ENCODE assay signal across 9 mouse cellular contexts in the genomic region with DNA sequence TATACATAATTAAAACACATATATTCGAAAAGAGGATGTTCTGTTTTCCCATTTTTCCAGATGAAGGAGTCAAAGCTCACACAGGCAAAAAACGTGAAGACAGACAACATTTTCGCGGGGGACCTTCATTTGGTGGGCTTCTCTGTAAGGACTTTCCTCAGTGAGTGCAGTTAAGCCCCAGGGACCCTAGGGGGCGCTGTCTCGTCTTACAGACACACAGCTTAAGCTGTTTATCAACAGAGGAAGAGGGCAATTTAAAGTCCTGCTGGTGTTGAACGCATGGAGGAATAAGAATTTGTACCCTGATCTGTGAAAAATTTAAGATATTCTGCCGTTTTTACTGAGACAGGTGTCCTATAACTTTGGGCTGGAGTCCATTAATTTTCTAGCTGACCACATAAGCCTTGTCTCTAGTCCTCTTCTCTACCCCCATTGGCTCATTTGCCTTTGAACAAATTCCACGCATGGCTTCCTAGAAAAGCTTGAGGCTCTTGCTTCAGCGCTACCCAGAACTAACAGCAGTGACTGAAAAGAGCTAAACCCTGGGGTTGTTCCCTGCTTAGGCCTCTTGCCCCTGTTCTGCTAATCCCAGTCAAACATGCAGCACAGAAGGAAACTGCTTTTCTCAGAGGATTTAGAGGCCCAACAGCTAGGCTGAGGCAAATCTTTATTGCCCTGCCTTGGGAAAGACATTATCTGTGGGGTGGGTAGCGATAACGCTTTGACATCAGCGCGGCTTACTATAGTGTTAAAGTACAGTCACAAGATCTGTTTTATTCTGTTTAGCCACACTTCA.
A peak's percentile ranks its signal among the peaks of the same experiment; 100 is the strongest.
DNase-seq lines count a peak whose midpoint lies in the region; ATAC-seq and TF ChIP-seq lines count a peak whose summit lies in the region.
"Had no signal": no experiment of that assay in that cellular context is flagged by ENCODE, and none has a peak within 500 bp of the region (broad histone marks: within the 10 kb centered on the region; RNA-seq: fewer than 3 reads in every experiment).

No protein-coding gene starts in this region.

- no peaks in the 10 kb centered on the region for H3K79me2 ChIP-seq in CH12.LX (replicated peaks; ENCODE audit: control insufficient read depth, extremely low read depth, insufficient read depth, poor library complexity, severe bottlenecking)

- TF ChIP-seq POLR2A in CH12.LX (IDR thresholded peaks at IDR 0.05; ENCODE audit: low read depth, low read length) = no peak

- H3K4me2 ChIP-seq in forebrain, embryonic 13.5 days = no peak overlapping the region
- no peak overlapping the region for H3K4me2 ChIP-seq in CH12.LX (ENCODE audit: insufficient read depth, low read depth, poor library complexity, severe bottlenecking)
- no peak overlapping the region for H3K4me2 ChIP-seq in liver, embryonic 14.5 days (ENCODE audit: low read depth)
- H3K4me2 ChIP-seq in stomach, embryonic 16.5 days (ENCODE audit: low read depth, low read length) = no peak overlapping the region

- in situ Hi-C loops in CH12.LX (cut with MboI; ENCODE audit: low pct_ligation_motif_present, low pct_unique_long_range_greater_than_20kb, low sequenced_read_pairs) = no loop called here

- H3K9me3 ChIP-seq in forebrain, embryonic 10.5 days = peaks cover 14% of the 10 kb centered on the region
- 0 out of 2 replicates have a peak, but pooled peaks cover 6% of the 10 kb centered on the region for H3K9me3 ChIP-seq in forebrain, embryonic 13.5 days (replicated peaks)
- H3K9me3 ChIP-seq in CH12.LX (replicated peaks; ENCODE audit: low read length) = peaks cover 6% of the 10 kb centered on the region
- no peaks in the 10 kb centered on the region; the same call in 1 of the 2 replicates for H3K9me3 ChIP-seq in liver, embryonic 14.5 days (ENCODE audit: control insufficient read depth, low read length)
- H3K9me3 ChIP-seq in stomach, embryonic 16.5 days (replicated peaks; ENCODE audit: control insufficient read depth, low read length) = no peaks in the 10 kb centered on the region

- dilution Hi-C loops in CH12.LX (cut with MboI; ENCODE audit: extremely low pct_ligation_motif_present, extremely low pct_unique_long_range_greater_than_20kb, low sequenced_read_pairs) = no loop called here

- 65% methylated on average over 14 of the region's 14 CpGs for WGBS in forebrain, embryonic 10.5 days
- 62% methylated on average over 14 of the region's 14 CpGs for WGBS in forebrain, embryonic 13.5 days
- WGBS in liver, embryonic 14.5 days (ENCODE audit: insufficient replicate concordance) = 58% methylated on average over 14 of the region's 14 CpGs
- WGBS in stomach, embryonic 16.5 days = 65% methylated on average over 14 of the region's 14 CpGs

- DNase-seq in forebrain, embryonic 10.5 days (ENCODE audit: extremely low spot score, low spot score) = peak; percentile 21
- DNase-seq in CH12.LX (ENCODE audit: extremely low read depth) = peak; percentile 21
- peak; percentile 28 for DNase-seq in embryo, embryonic 10 days (ENCODE audit: low spot score)
- no peak for DNase-seq in liver, embryonic 14.5 days (ENCODE audit: low read depth in 3 of 3, low spot score in 3 of 3)
- DNase-seq in right cerebral cortex, postnatal 14 days = no peak
- DNase-seq in left cerebral cortex, adult 18-20 months (ENCODE audit: low spot score in 2 of 2) = no peak

- ATAC-seq in forebrain, embryonic 13.5 days = no peak
- no peak for ATAC-seq in liver, embryonic 14.5 days (ENCODE audit: insufficient read depth)
- peak; percentile 37; the same call in 1 of the 2 replicates for ATAC-seq in stomach, embryonic 16.5 days (ENCODE audit: insufficient read depth, low FRiP score)

- peak; percentile 36 to 40 for TF ChIP-seq CTCF in CH12.LX (conservative IDR thresholded peaks at IDR 0.05 in 1 of 2, IDR thresholded peaks at IDR 0.05 in 1 of 2; ENCODE audit: low read depth in 2 of 2, low read length in 2 of 2)
- TF ChIP-seq CTCF in liver, embryonic 14.5 days (IDR thresholded peaks at IDR 0.05; ENCODE audit: low read depth) = peak; percentile 22; the same call in 1 of the 2 replicates

- TF ChIP-seq EP300 in CH12.LX (IDR thresholded peaks at IDR 0.05; ENCODE audit: low read length) = no peak
- TF ChIP-seq EP300 in liver, embryonic 14.5 days (IDR thresholded peaks at IDR 0.05; ENCODE audit: low read depth) = no peak

- H3K36me3 ChIP-seq in forebrain, embryonic 10.5 days (replicated peaks) = no peaks in the 10 kb centered on the region
- no peaks in the 10 kb centered on the region for H3K36me3 ChIP-seq in forebrain, embryonic 13.5 days (ENCODE audit: poor library complexity, severe bottlenecking)
- H3K36me3 ChIP-seq in CH12.LX (replicated peaks in 1 of 2; ENCODE audit: control insufficient read depth in 1 of 2, insufficient read depth in 1 of 2, low read length in 1 of 2) = no peaks in the 10 kb centered on the region
- H3K36me3 ChIP-seq in liver, embryonic 14.5 days (replicated peaks; ENCODE audit: control insufficient read depth, insufficient read depth, low read depth) = no peaks in the 10 kb centered on the region
- H3K36me3 ChIP-seq in stomach, embryonic 16.5 days (ENCODE audit: control insufficient read depth, insufficient read depth, low read length) = no peaks in the 10 kb centered on the region

- H3K27me3 ChIP-seq in forebrain, embryonic 10.5 days (ENCODE audit: poor library complexity, severe bottlenecking) = no peaks in the 10 kb centered on the region
- no peaks in the 10 kb centered on the region for H3K27me3 ChIP-seq in forebrain, embryonic 13.5 days
- no peaks in the 10 kb centered on the region for H3K27me3 ChIP-seq in CH12.LX (replicated peaks)
- H3K27me3 ChIP-seq in liver, embryonic 14.5 days (ENCODE audit: control insufficient read depth, insufficient read depth, low read length) = no peaks in the 10 kb centered on the region
- no peaks in the 10 kb centered on the region for H3K27me3 ChIP-seq in stomach, embryonic 16.5 days (ENCODE audit: control insufficient read depth, insufficient read depth, low read length)

- peaks cover 13% of the 10 kb centered on the region for H3K4me1 ChIP-seq in forebrain, embryonic 10.5 days
- 0 out of 2 replicates have a peak, but pooled peaks cover 4% of the 10 kb centered on the region for H3K4me1 ChIP-seq in forebrain, embryonic 13.5 days
- no peaks in the 10 kb centered on the region for H3K4me1 ChIP-seq in CH12.LX (ENCODE audit: control insufficient read depth in 1 of 2, insufficient read depth in 2 of 2)
- no peaks in the 10 kb centered on the region for H3K4me1 ChIP-seq in liver, embryonic 14.5 days (replicated peaks; ENCODE audit: control insufficient read depth in 2 of 2, insufficient read depth in 2 of 2, low read length in 1 of 2)
- no peaks in the 10 kb centered on the region for H3K4me1 ChIP-seq in stomach, embryonic 16.5 days (ENCODE audit: control insufficient read depth, insufficient read depth, low read length)

- no peak overlapping the region for H3K9ac ChIP-seq in forebrain, embryonic 13.5 days
- no peak overlapping the region for H3K9ac ChIP-seq in CH12.LX (ENCODE audit: insufficient read depth, low read depth)
- H3K9ac ChIP-seq in liver, embryonic 14.5 days (replicated peaks) = no peak overlapping the region
- H3K9ac ChIP-seq in stomach, embryonic 16.5 days (ENCODE audit: low read length) = no peak overlapping the region

- H3K4me3 ChIP-seq in forebrain, embryonic 10.5 days = no peak overlapping the region
- no peak overlapping the region for H3K4me3 ChIP-seq in forebrain, embryonic 13.5 days
- H3K4me3 ChIP-seq in CH12.LX (replicated peaks in 1 of 3; ENCODE audit: low read depth in 2 of 3, low read length in 2 of 3, poor library complexity in 1 of 3) = no peak overlapping the region
- H3K4me3 ChIP-seq in liver, embryonic 14.5 days (ENCODE audit: insufficient read depth in 1 of 2, low read depth in 2 of 2, low read length in 2 of 2) = no peak overlapping the region
- no peak overlapping the region for H3K4me3 ChIP-seq in stomach, embryonic 16.5 days (replicated peaks; ENCODE audit: low read length)
- H3K4me3 ChIP-seq: erythroblast, embryonic 14.5 days had no signal

- H3K27ac ChIP-seq in forebrain, embryonic 10.5 days = peak overlapping the region; percentile 32; the same call in 1 of the 2 replicates
- H3K27ac ChIP-seq in forebrain, embryonic 13.5 days = no peak overlapping the region
- H3K27ac ChIP-seq in CH12.LX (ENCODE audit: insufficient read depth, low read depth) = no peak overlapping the region
- no peak overlapping the region for H3K27ac ChIP-seq in liver, embryonic 14.5 days
- no peak overlapping the region for H3K27ac ChIP-seq in stomach, embryonic 16.5 days (ENCODE audit: low read length)

- TF ChIP-seq RAD21 in CH12.LX (IDR thresholded peaks at IDR 0.05; ENCODE audit: low read depth, low read length) = peak; percentile 5; the same call in 1 of the 2 replicates

TF ChIP-seq in CH12.LX, 34 proteins besides CTCF, POLR2A, EP300 and RAD21:
- peak; percentile 19; the same call in 1 of the 2 replicates for TF ChIP-seq SMC3 (IDR thresholded peaks at IDR 0.05; ENCODE audit: low read depth, low read length)
- no peak for TF ChIP-seq USF2 (conservative IDR thresholded peaks at IDR 0.05; ENCODE audit: low read depth, low read length)
- no peak for TF ChIP-seq GABPA (IDR thresholded peaks at IDR 0.05; ENCODE audit: insufficient replicate concordance, low read depth, low read length)
- TF ChIP-seq HCFC1 (IDR thresholded peaks at IDR 0.05; ENCODE audit: low read depth, low read length) = no peak
- no peak for TF ChIP-seq PAX5 (IDR thresholded peaks at IDR 0.05; ENCODE audit: low read length)

Comparison
In these comparisons a context has a peak if more than half of its experiments do, and no peak if none do; other contexts are left out.
1. DNase-seq: peak in forebrain, embryonic 10.5 days (single experiment), CH12.LX (single experiment) and embryo, embryonic 10 days (single experiment); none in liver, embryonic 14.5 days (0 of 3), right cerebral cortex, postnatal 14 days (single experiment) and left cerebral cortex, adult 18-20 months (0 of 2).